Comparison of ENCODE assay signal across 28 mouse cellular contexts in the genomic region with DNA sequence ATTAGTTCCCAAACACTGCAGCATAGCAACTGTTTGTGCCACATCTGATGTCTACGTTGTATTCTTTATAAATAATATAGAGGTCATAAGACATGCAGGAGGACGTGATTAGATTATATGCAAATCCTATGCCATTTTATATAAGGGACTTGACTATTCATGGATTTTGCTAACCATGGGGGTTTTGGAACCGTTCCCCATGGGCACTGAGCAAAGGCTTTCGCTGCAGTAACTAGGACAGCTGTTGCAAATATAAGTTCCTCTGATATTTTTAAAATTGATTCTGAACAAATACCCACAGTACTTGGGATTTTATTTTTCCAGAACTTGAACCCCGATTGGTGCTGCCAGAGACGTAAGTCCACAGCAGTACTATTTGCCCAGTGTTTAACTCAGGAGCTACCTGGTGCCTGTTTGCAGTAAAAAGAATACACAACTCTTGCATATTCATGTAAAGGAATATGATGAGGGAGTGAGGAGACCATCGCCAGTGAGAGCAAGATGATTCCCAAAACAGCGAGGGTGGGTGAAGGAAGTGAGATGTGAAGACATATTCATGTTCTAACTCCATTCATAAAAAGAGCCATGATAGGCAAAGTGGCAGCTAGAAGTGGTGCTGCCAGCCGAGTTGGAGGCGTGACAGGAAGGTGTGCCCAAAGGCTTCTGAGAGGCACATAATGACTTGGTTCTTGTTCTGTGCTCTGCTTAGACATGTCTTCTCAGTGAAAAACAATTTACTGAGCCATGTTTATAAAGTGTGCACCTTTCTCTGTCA.
DNase-seq lines count a peak whose midpoint lies in the region; ATAC-seq lines count a peak whose summit lies in the region.
"Had no signal": no experiment of that assay in that cellular context is flagged by ENCODE, and none has a peak within 500 bp of the region (broad histone marks: within the 10 kb centered on the region; RNA-seq: fewer than 3 reads in every experiment).

No protein-coding gene starts in this region.

- H3K9ac ChIP-seq in liver, embryonic 13.5 days, result no peak overlapping the region
- no peak overlapping the region for H3K9ac ChIP-seq in liver, embryonic 11.5 days (ENCODE audit: low read depth, low read length)
- H3K9ac ChIP-seq: embryonic facial prominence, embryonic 13.5 days; embryonic facial prominence, embryonic 15.5 days; forebrain, embryonic 12.5 days had no signal

- no peaks in the 10 kb centered on the region for H3K27me3 ChIP-seq in liver, embryonic 13.5 days
- H3K27me3 ChIP-seq in liver, embryonic 11.5 days (replicated peaks; ENCODE audit: control insufficient read depth, insufficient read depth, low read length), result no peaks in the 10 kb centered on the region
- H3K27me3 ChIP-seq: CH12.LX; embryonic facial prominence, embryonic 13.5 days; embryonic facial prominence, embryonic 15.5 days; forebrain, embryonic 12.5 days; Patski had no signal

- peaks cover 5% of the 10 kb centered on the region; the same call in 1 of the 2 replicates for H3K36me3 ChIP-seq in liver, embryonic 13.5 days
- H3K36me3 ChIP-seq in liver, embryonic 11.5 days (ENCODE audit: control insufficient read depth, insufficient read depth, low read length), result no peaks in the 10 kb centered on the region
- H3K36me3 ChIP-seq: embryonic facial prominence, embryonic 13.5 days; embryonic facial prominence, embryonic 15.5 days; forebrain, embryonic 10.5 days; forebrain, embryonic 12.5 days had no signal

- H3K4me3 ChIP-seq in liver, embryonic 13.5 days (replicated peaks), result no peak overlapping the region
- no peak overlapping the region for H3K4me3 ChIP-seq in liver, embryonic 11.5 days (ENCODE audit: low read depth, low read length)
- H3K4me3 ChIP-seq: embryonic facial prominence, embryonic 13.5 days; embryonic facial prominence, embryonic 15.5 days; erythroblast, embryonic 14.5 days; forebrain, embryonic 10.5 days; forebrain, embryonic 12.5 days had no signal

- DNase-seq in frontal cortex, postnatal 10 days (ENCODE audit: low spot score in 2 of 2), result no peak
- DNase-seq in liver, embryonic 13.5 days, result no peak
- DNase-seq in liver, embryonic 11.5 days (ENCODE audit: low spot score), result no peak
- peak; percentile 42 for DNase-seq in brain, adult 2 months (ENCODE audit: low read depth, low spot score)
- peak; percentile 42 for DNase-seq in telencephalon, adult 2 months (ENCODE audit: low read depth, low spot score)
- no peak for DNase-seq in heart, postnatal 4 days
- DNase-seq: adrenal gland, adult 8-10 months; adrenal gland, postnatal 14 days; adrenal gland, postnatal 36 days; B cell, adult 2 months; cerebellum, adult 11 months; cerebellum, adult 18-20 months; cerebellum, adult 8-10 months; cerebellum, adult 9-11 months; cerebellum, postnatal 36 days; embryo, embryonic 11 days had no signal

- H3K9me3 ChIP-seq in liver, embryonic 13.5 days (replicated peaks), result no peaks in the 10 kb centered on the region
- H3K9me3 ChIP-seq in liver, embryonic 11.5 days (ENCODE audit: control insufficient read depth, low read length), result no peaks in the 10 kb centered on the region
- H3K9me3 ChIP-seq: embryonic facial prominence, embryonic 13.5 days; embryonic facial prominence, embryonic 15.5 days; forebrain, embryonic 10.5 days; forebrain, embryonic 12.5 days; G1E had no signal

- peak overlapping the region; percentile 43; the same call in 1 of the 2 replicates for H3K27ac ChIP-seq in liver, embryonic 13.5 days
- no peak overlapping the region for H3K27ac ChIP-seq in liver, embryonic 11.5 days (ENCODE audit: low read depth, low read length)
- H3K27ac ChIP-seq: embryonic facial prominence, embryonic 13.5 days; embryonic facial prominence, embryonic 15.5 days; forebrain, embryonic 10.5 days; forebrain, embryonic 12.5 days had no signal

- H3K4me1 ChIP-seq in liver, embryonic 13.5 days (replicated peaks), result peaks cover 18% of the 10 kb centered on the region
- peaks cover 2% of the 10 kb centered on the region; the same call in 1 of the 2 replicates for H3K4me1 ChIP-seq in liver, embryonic 11.5 days (replicated peaks; ENCODE audit: control insufficient read depth, insufficient read depth, low read length)
- H3K4me1 ChIP-seq: embryonic facial prominence, embryonic 15.5 days; forebrain, embryonic 10.5 days; forebrain, embryonic 12.5 days had no signal

- ATAC-seq in frontal cortex, adult (ENCODE audit: low TSS enrichment), result peak; percentile 75
- no peak for ATAC-seq in liver, embryonic 13.5 days (ENCODE audit: low read depth)
- no peak for ATAC-seq in liver, embryonic 11.5 days (replicated peaks; ENCODE audit: low FRiP score)
- ATAC-seq: activated CD4-positive, CD25-positive, alpha-beta regulatory T cell, adult 4 months; CD4-positive, CD25-positive, alpha-beta regulatory T cell, adult 4 months; forebrain, embryonic 14.5 days; Patski had no signal

- WGBS in liver, embryonic 13.5 days (ENCODE audit: insufficient replicate concordance), result 78% methylated on average over 10 of the region's 10 CpGs
- 88% methylated on average over 10 of the region's 10 CpGs for WGBS in liver, embryonic 11.5 days

- H3K4me2 ChIP-seq in liver, embryonic 13.5 days, result no peak overlapping the region
- no peak overlapping the region for H3K4me2 ChIP-seq in liver, embryonic 11.5 days
- H3K4me2 ChIP-seq: embryonic facial prominence, embryonic 13.5 days; embryonic facial prominence, embryonic 15.5 days; forebrain, embryonic 12.5 days had no signal

Comparison
In these comparisons a context has a peak if more than half of its experiments do, and no peak if none do; other contexts are left out.
1. DNase-seq: peak in brain, adult 2 months (single experiment) and telencephalon, adult 2 months (single experiment); none in frontal cortex, postnatal 10 days (0 of 2), liver, embryonic 13.5 days (single experiment), liver, embryonic 11.5 days (single experiment) and heart, postnatal 4 days (single experiment).